Mouse (Mus musculus) embryonic facial prominence, embryonic 15.5 days (tissue): ENCODE results near the gene Plxdc1. TPM values are rescaled to one million over a fixed set of nuclear protein-coding genes. Genes with fewer than 3 reads are reported as not detected.

Experiments
- ATAC-seq: fragments of 200-750 bp; cut with Nextera tagmentation; 2 replicates; pipeline ENCODE4 v1.8.0; 2017; ENCODE audit warnings: low read depth, moderate TSS enrichment; ENCODE audit not compliant: insufficient number of reproducible peaks, low FRiP score, low TSS enrichment
- H3K27ac ChIP-seq: fragments of 300-500 bp; sonication (generic); replicated peaks from 2 replicates; pipeline ENCODE4 v1.5.1; 2015; ENCODE audit warnings: mild to moderate bottlenecking, inconsistent platforms
- H3K27me3 ChIP-seq: fragments of 300-500 bp; sonication (generic); 2 replicates; pipeline ENCODE4 v1.6.1; 2015; ENCODE audit warnings: inconsistent platforms
- H3K36me3 ChIP-seq: fragments of 300-500 bp; sonication (generic); 2 replicates; pipeline ENCODE4 v1.6.1; 2015; ENCODE audit warnings: mild to moderate bottlenecking, inconsistent platforms
- H3K4me1 ChIP-seq: fragments of 300-500 bp; sonication (generic); 2 replicates; pipeline ENCODE4 v1.6.1; 2015; ENCODE audit warnings: inconsistent platforms
- H3K4me2 ChIP-seq: fragments of 300-500 bp; sonication (generic); replicated peaks from 2 replicates; pipeline ENCODE4 v1.6.1; 2015; ENCODE audit warnings: mild to moderate bottlenecking, inconsistent platforms
- H3K4me3 ChIP-seq: fragments of 300-500 bp; sonication (generic); replicated peaks from 2 replicates; pipeline ENCODE4 v1.5.1; 2015; ENCODE audit warnings: mild to moderate bottlenecking, inconsistent platforms
- H3K9ac ChIP-seq: fragments of 300-500 bp; sonication (generic); 2 replicates; pipeline ENCODE4 v1.6.1; 2015; ENCODE audit warnings: inconsistent platforms
- H3K9me3 ChIP-seq: fragments of 300-500 bp; sonication (generic); replicated peaks from 2 replicates; pipeline ENCODE4 v1.6.1; 2016; ENCODE audit warnings: inconsistent platforms
- WGBS: fragments of 180-500 bp; shearing (Covaris S2); methylation state at CpG from one replicate; pipeline ENCODE4 v1.1.7; 2015; 5-methylcytosine and 5-hydroxymethylcytosine counted together
- polyA plus RNA-seq: library from polyadenylated mRNA; unstranded; fragments of >200 nt; fragmentation: Nextera tagmentation; extraction: Ambion mirVana; gene quantifications from 2 replicates; pipeline ENCODE4 v1.2.1, GENCODE M21; 2015

Plxdc1 gene
- polyA plus RNA-seq, 1 experiment from 2014 or later: 2.3 TPM

DNA sequence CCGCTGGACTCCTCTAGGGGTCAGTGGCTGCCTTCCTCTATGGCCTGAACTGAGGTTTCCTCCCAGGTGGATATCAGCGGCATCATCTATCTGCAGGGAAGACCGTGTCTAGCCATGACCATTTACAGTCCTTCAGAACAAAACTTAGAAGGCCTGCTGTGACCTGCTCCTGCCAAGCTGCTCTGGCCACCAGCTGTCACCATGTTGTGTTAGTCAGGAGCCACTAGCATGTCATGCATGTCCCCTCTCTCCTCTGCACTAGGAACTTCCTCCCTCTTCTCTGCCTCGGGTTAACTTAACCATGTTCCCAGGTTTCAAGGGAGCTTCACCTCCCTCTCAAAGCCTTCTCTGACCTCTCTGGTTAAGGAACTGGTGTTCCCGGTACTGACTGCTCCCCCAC is 13.5 kb upstream of the Plxdc1 start:
- H3K4me3 ChIP-seq: no peak overlapping the region
- peaks cover 4% of the 10 kb centered on the region; the same call in 1 of the 2 replicates for H3K27me3 ChIP-seq
- peaks cover 9% of the 10 kb centered on the region; the same call in 1 of the 2 replicates for H3K36me3 ChIP-seq
- H3K4me1 ChIP-seq: peaks cover 51% of the 10 kb centered on the region
- ATAC-seq: no peak
- H3K4me2 ChIP-seq: no peak overlapping the region
- no peaks in the 10 kb centered on the region for H3K9me3 ChIP-seq
- no peak overlapping the region for H3K9ac ChIP-seq
- H3K27ac ChIP-seq: no peak overlapping the region
- 60% methylated on average over 5 of the region's 5 CpGs for WGBS

DNA sequence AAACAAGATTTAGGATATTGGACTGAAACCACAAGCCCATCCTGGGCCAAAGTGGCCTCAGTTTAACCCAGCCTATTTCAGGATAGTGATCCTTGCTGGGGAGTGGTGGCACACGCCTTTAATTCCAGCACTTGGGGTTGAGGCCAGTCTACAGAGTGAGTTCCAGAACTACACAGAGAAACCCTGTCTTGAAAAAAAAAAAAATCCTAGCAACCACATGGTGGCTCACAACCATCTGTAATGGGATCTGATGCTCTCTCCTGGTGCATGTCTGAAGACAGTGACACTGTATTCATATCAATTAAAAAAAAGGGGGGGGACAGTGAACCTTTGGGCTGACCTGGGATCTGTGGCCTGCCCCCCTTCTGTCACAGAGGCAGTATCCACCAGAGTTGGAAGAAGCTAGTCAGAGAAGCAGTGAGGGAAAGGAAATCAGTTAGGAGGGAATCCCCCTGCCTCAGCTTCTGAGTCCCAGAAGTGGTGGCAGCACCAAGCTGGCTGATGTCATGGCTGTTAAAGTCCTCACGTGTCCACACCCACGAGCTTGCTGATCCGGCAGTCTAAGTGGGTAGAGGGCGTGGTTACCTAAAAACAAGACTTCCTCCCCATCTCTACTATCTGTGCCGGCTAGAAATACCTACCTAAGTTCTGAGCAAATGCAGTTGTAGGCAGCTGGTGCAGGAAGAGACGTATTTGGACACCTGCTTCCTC is 12.8 kb upstream of the Plxdc1 start:
- Histone ChIP-seq H3K9me3 (no peaks in the 10 kb centered on the region), H3K27ac (no peak overlapping the region), H3K4me1 (peaks cover 54% of the 10 kb centered on the region), H3K27me3 (peaks cover 4% of the 10 kb centered on the region; the same call in 1 of the 2 replicates), H3K4me3 (no peak overlapping the region), H3K36me3 (0 out of 2 replicates have a peak, but pooled peaks cover 3% of the 10 kb centered on the region), H3K9ac (no peak overlapping the region), H3K4me2 (no peak overlapping the region)
- 42% methylated on average over 7 of the region's 7 CpGs for WGBS
- no peak for ATAC-seq

DNA sequence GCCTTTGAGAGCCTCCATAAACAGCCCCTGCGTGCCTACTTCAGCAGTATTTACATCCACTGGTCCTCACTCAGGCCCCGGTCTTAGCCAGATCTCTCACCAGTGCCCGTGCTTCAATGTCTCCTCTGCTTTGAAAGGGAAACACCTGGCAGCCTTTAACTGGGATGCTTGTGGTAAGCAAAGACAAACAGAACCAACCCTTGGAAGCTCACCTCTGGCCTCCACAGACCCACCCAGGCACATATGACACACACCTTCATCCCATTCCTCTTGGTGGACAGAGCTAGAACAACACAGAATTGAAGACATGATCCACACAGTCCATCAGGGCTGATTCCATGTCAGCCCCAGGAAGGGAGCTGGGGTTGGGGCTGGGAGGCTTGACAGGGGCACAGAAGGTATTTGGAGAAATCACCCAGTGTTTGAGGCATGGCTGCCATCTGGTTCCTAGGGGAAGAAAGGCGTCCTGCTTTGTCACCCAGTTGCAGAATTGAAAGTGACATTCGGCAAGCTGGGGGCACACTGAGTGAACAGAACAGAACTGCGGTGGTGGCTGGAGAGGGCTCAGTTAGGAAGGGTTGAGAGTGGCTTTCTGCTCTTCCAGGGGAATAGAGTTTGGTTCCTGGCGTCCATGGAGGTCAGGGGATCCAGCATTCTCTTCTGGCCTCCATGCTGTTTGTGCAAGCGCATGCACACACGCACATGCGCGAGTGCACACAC is 12.0 kb upstream of the Plxdc1 start:
- Histone ChIP-seq H3K4me3 (no peak overlapping the region), H3K27ac (no peak overlapping the region), H3K27me3 (peaks cover 4% of the 10 kb centered on the region; the same call in 1 of the 2 replicates), H3K4me2 (no peak overlapping the region), H3K9me3 (no peaks in the 10 kb centered on the region), H3K4me1 (peaks cover 47% of the 10 kb centered on the region), H3K9ac (no peak overlapping the region), H3K36me3 (no peaks in the 10 kb centered on the region)
- ATAC-seq: no peak
- WGBS: 81% methylated on average over 11 of the region's 11 CpGs

DNA sequence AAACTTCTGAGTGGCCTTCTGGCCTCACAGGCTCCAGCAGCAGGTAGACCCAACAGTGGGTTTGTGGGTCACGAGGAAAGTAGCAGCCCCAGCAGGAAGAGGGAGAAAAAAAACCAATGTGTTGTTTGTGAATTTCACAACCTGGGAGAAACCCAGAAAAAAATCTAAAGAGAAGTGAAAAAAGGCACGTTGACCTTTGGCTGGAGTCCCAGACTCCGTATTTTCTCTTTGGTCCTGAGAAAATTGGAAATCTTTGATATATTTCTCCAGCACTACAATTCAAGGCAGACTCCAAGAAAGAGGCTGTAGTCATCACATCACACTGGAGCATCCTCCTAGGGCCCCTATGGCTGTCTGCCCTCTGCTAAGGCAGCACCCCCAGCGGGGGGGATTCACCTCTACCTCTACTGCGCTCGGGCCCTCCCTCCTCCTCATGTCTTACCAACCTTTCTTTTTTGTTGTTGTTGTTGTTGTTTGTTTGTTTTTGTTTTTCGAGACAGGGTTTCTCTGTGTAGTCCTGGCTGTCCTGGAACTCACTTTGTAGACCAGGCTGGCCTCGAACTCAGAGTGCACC is 11.2 kb upstream of the Plxdc1 start:
- no peak overlapping the region for H3K4me2 ChIP-seq
- H3K27ac ChIP-seq: no peak overlapping the region
- no peak overlapping the region for H3K4me3 ChIP-seq
- peaks cover 40% of the 10 kb centered on the region for H3K4me1 ChIP-seq
- no peak overlapping the region for H3K9ac ChIP-seq
- no peaks in the 10 kb centered on the region for H3K36me3 ChIP-seq
- WGBS: 76% methylated on average over 8 of the region's 8 CpGs
- no peak for ATAC-seq
- no peaks in the 10 kb centered on the region for H3K9me3 ChIP-seq
- peaks cover 4% of the 10 kb centered on the region; the same call in 1 of the 2 replicates for H3K27me3 ChIP-seq

DNA sequence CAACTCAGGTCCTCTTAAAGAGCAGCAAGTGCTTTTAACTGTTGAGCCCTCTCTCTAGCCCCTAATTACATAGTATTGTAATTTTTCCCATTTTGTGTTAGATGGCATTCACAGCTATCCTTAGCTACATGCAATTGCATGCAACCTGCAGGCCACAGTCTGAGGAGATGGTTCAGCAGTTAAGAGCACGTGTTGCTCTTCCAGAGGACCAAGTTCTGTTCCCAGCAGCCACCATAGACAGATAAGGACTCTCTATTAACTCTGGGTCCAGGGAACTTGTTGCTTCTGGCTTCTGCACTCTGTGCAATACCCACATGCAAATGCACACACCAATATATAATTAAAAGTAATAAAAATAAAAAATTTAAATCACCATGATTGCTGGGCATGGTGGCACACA is 10.4 kb upstream of the Plxdc1 start:
- ATAC-seq: no peak
- Histone ChIP-seq H3K4me1 (peaks cover 33% of the 10 kb centered on the region), H3K9ac (no peak overlapping the region), H3K4me3 (no peak overlapping the region), H3K27me3 (peaks cover 3% of the 10 kb centered on the region; the same call in 1 of the 2 replicates), H3K4me2 (no peak overlapping the region), H3K9me3 (no peaks in the 10 kb centered on the region), H3K27ac (no peak overlapping the region), H3K36me3 (no peaks in the 10 kb centered on the region)
- 73% methylated on average over 1 of the region's 1 CpGs for WGBS

DNA sequence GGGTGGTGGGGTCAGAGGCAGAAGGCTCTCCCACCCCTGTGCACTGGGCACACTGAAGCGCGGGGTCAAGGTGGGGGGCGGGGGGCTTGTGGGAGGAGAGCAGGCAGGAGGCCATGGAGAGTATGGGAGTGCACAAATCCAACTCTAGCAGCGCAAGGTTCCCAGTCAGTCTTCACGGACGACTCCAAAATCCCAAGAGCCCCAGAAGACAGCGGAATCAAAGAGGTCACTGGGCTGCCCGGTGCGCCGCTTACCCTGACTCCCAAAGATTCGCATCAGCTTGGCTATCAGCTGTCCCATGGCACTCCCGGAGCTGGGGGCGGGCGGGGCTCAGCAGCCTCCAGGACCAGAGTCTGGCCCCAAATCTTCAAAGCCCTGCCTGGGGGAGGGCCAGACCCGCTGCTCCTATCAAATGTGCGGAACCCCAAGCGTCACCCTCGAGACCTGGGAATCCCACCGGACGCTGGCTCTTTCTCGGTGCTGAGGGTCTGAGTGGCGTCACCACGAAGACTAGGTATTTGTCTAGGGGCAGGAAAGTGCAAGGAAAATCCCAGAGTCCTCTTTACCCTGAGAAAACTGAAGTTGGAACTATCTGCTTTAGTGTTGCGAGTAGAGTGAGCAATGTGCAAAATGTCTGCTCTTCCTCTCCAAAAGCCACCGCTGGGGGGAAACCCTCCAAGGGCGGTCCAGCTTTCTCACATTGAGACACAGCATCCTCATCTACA is 9.5 kb upstream of the Plxdc1 start, which contains the start of gene Arl5c:
TSS of gene Arl5c (minus strand) at position 618 of the 725 bp plus-strand sequence.
- H3K27me3 ChIP-seq: no peaks in the 10 kb centered on the region
- H3K4me2 ChIP-seq: peak within 1 kb of the TSS; percentile 93
- no peaks in the 10 kb centered on the region for H3K36me3 ChIP-seq
- WGBS: 1% methylated on average over 25 of the region's 26 CpGs
- peak within 1 kb of the TSS; percentile 39 for H3K9ac ChIP-seq
- H3K9me3 ChIP-seq: no peaks in the 10 kb centered on the region
- ATAC-seq: peak; percentile 43; the same call in 1 of the 2 replicates
- peak within 1 kb of the TSS; percentile 56 for H3K4me3 ChIP-seq
- peak within 1 kb of the TSS; percentile 66; the same call in 1 of the 2 replicates for H3K27ac ChIP-seq
- H3K4me1 ChIP-seq: peaks cover 33% of the 10 kb centered on the region

DNA sequence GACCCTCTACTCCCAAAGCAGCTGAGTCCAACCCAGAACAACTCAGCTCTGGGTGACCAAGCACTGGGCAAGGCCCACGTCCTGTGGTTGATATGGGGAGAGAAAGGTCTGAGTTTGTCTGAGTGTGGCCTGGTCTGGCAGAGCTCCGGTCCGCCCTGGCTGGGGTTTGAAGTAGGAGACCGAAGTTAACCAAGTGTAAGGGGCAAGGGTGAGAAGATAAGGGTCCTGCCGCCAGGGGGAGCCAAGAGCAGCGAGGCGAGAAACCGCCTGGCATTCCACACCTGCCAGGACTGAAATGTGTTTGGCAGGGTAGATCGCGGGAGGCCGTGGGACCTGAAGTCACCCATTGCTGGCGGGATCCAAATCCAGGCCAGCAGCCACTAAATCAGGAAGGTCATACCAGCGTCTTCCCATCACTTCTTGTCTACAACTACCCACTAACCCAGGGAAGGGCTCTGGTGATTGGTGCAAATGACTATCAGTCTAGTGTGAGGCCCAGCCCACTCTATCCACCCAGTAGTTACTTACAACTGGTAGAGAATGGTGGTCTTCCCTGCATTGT is 8.4 kb upstream of the Plxdc1 start:
- H3K27ac ChIP-seq: no peak overlapping the region
- WGBS: 7% methylated on average over 13 of the region's 13 CpGs
- H3K4me3 ChIP-seq: peak overlapping the region; percentile 56
- no peak overlapping the region for H3K9ac ChIP-seq
- ATAC-seq: 0 out of 2 replicates have a peak, but pooled peaks have one; percentile 49
- H3K4me2 ChIP-seq: peak overlapping the region; percentile 93
- peaks cover 38% of the 10 kb centered on the region for H3K4me1 ChIP-seq
- H3K27me3 ChIP-seq: no peaks in the 10 kb centered on the region
- no peaks in the 10 kb centered on the region for H3K9me3 ChIP-seq
- H3K36me3 ChIP-seq: no peaks in the 10 kb centered on the region

DNA sequence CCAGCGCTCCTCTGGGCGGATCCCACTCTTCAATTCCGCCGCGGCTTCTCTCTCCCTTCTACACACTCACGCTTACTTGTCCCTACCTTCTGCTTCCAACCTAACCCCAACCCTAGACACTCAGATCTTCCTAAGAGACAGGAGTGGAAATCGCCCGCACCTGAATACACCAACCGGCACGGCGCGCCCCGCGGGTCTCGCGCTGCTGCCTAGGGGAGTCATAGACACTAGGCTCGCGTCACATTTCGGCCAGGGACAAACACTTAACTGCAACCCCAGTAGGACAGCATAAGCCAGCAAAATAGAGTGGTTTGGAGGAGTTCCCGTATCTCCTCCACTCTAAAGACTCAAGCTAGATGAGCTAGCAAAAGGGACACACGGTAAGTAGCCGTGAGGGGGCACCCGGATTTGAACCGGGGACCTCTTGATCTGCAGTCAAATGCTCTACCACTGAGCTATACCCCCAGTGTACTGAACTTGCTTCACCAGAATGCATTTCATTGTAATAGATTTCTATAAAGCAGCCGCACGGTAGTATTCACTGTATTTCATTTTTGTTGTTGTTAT is 2.4 kb upstream of the Plxdc1 start:
- Histone ChIP-seq H3K27me3 (peaks cover 27% of the 10 kb centered on the region), H3K4me2 (peak overlapping the region; percentile 91), H3K27ac (peak overlapping the region; percentile 95), H3K36me3 (no peaks in the 10 kb centered on the region), H3K9me3 (no peaks in the 10 kb centered on the region), H3K9ac (peak overlapping the region; percentile 59), H3K4me1 (peaks cover 31% of the 10 kb centered on the region), H3K4me3 (peak overlapping the region; percentile 94)
- under 1% methylated on average over 26 of the region's 26 CpGs for WGBS
- peak; percentile 84 for ATAC-seq

DNA sequence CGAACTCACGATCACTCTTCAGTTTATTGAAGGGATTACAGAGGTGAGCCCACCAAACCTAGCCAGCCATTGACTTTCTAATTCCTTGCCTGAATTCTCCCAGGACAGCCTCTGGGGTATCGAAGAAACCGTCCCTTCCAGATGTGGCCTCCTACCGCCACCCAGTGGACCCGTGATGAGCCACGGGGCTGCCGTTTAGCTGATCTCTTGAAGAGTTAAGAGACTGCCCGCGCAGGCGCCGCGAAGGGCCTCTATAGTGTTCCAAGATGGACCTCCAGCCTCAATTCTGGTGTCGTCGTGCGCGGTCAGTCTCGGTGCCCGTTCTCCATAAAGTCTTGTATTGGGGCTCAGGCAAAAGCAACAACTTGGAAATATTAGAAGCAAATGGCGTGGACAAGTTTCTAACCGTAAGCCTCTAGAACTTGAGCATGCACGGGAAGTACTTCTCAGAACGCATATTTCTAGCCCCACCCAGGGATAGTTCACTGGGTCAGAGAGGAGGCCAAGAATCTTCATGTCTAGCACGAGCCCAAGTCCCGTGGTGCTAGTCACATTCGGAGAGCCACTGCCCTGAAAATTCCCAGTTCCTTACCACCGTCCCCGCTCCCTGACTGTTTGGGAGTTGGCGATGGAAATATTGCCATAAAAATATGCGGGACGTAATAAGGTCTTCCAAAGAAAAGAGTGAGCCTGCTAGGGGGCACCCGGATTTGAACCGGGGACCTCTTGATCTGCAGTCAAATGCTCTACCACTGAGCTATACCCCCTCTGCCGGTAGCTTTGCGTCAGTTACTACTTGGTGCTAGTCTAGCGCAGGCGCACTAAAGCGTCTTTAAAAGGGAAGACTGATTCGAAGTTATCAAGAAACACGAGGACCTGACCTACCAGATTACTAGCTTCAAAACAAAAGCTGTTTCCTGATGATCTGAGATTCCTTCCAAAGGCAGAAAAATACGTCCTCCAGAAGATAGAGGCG is 1.6 kb upstream of the Plxdc1 start:
- H3K9me3 ChIP-seq: no peaks in the 10 kb centered on the region

More for the DNA sequence above, 1.6 kb upstream of the Plxdc1 start:
- peak overlapping the region; percentile 95 for H3K27ac ChIP-seq
- peak overlapping the region; percentile 59 for H3K9ac ChIP-seq
- ATAC-seq: peak; percentile 83
- H3K4me3 ChIP-seq: peak overlapping the region; percentile 94
- H3K27me3 ChIP-seq: peaks cover 27% of the 10 kb centered on the region
- H3K4me1 ChIP-seq: peaks cover 31% of the 10 kb centered on the region
- H3K4me2 ChIP-seq: peak overlapping the region; percentile 91
- WGBS: under 1% methylated on average over 42 of the region's 42 CpGs
- H3K36me3 ChIP-seq: no peaks in the 10 kb centered on the region
